Mouse (Mus musculus): ENCODE results near the gene Mr1.
A peak's percentile ranks its signal among the peaks of the same experiment; 100 is the strongest.

Mr1 gene

GRCm38 (mm10) chr1:155093971-155094707 lies 52.5 kb downstream of the Mr1 start:
- peak; percentile 55 to 68 for DNase-seq

- peak; percentile 62 to 75 for DNase-seq
These were observed 53.3 kb downstream of the Mr1 start for GRCm38 (mm10) chr1:155093145-155093791.

- peak; percentile 61 to 75 for DNase-seq
These were observed 54.5 kb downstream of the Mr1 start for GRCm38 (mm10) chr1:155091842-155092800.

GRCm38 (mm10) chr1:155091374-155091841 lies 55.2 kb downstream of the Mr1 start:
- DNase-seq: no peak

DNA sequence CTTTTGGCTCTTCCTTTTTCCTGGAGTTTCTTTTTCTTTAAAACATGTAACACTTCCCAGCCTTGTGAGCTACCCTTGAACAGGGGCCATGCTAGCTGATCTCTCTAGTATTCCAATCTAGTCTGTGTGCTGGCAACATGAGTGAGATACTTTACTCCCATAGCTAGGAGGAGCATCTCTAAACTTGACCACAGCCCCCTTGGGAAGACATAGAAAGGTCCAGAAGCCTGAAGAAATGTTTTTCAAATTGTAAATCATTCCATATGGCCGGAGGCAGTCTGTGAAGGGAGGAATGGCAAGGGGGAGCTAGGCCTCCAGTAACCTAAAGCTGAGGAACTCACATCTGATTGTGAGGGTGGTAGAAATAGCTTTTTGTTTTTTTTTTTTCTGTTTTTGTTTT lies 55.9 kb downstream of the Mr1 start:
- DNase-seq: no peak

DNA sequence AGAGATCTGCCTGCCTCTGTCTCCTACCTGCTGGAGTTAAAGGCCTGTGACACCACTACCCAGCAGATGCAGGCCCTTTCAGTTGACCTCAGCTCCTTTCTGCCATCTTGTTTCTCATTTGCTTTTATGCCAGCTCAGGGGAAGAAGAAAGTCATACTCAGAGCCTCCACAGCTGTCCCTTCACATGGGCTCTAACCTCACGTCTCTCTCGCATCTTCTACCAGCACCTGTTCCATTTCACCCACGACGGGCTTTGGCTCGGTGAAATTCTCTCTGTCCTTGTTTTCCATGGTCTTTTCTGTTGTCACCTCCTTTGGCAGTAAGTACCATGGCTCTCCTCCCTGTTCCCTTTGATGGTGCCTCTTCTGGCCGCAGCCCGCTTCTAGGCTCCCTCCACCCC lies 56.3 kb downstream of the Mr1 start:
- DNase-seq: no peak

- DNase-seq: no peak
These were observed 57.6 kb downstream of the Mr1 start for GRCm38 (mm10) chr1:155088847-155089603.

GRCm38 (mm10) chr1:155088046-155088445 lies 58.6 kb downstream of the Mr1 start:
- no peak for DNase-seq

DNA sequence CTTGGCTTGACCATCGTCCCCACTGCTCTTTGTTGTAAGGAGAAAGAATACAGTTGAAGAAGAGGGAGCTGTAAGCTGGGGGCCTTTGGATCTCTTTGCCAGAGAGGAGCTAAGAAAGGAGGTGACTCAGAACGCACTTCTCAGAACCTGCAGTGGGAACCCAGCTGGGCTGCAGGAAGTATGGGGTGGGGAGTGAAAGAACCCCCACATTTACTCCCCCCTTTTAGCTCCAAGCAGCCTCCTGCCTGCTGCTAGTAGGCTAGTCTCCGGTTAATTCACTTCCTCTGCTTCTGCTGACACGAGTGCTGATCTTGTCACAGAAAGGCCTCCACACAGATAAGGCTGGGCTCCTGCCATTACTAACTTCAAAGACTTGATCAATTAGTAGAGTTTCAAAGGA lies 59.7 kb downstream of the Mr1 start:
- no peak for DNase-seq

GRCm38 (mm10) chr1:155086416-155086815 lies 60.2 kb downstream of the Mr1 start:
- DNase-seq: peak; percentile 52 to 64

GRCm38 (mm10) chr1:155084839-155085238 lies 61.8 kb downstream of the Mr1 start:
- DNase-seq: peak; percentile 61 to 71

DNA sequence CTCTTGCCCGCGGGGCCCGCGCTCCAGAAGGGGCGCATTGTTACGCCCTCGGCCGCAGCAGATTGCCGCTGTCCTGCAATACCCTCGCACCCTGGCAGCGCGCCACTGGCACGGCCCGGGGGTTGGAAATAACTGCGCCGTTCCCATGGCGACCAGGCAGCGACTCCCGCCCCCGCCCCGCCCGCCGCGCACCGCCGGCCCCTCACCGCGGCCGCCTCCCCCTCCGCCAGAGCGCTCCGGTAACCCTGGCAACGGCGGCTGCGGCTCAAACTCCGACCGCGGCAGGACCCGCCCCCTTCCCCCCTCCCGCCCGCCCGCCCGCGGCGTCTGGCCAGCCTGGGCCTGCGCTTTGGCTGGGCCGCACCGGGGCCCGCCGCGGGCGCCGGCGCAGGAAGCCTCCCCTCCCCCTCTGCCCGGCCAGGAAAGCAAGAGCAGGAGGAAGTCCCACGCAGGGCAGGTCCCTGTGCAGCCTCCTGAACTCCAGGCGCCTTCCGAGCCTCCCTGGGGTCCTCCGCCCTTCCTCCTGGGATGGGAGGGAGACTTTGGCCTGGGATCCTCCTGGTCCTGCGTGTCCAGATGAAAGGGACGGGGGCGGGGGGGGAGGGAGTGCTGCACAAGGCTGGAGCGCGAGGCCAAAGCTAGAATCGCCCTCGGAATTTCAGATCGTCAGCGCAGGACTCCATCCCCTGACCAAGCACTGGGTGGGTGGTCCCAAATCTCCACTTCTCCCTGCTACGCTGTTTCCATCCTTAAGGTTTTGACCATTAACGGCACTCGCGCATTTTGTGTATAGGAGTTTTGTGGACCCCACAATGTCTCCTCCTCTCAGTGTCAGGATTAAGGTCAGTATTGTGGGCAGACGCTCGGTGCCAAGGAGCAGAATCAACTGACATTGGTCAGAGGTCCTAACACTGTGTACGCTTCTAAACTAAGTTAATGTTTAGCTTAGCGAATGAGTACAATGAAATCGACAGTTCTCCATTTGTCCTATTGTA lies 63.0 kb downstream of the Mr1 start:
- DNase-seq: peak; percentile 97 to 99

DNA sequence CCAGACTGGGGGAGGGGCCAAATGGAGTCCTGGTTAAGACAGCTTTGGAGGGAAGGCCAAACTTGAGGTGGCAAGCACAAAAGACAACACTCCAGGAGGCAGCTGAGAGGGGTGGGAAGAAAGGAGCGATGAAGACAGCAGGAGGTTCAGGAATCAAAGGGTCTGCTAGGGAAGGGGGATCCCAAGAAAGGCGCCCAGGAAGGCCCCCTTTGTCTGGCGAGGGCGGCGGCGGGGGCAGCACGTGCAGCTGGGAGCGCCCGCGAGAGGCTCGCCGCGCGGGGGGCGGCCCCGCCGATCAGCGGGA lies 63.7 kb downstream of the Mr1 start:
- peak; percentile 50 to 72 for DNase-seq

DNA sequence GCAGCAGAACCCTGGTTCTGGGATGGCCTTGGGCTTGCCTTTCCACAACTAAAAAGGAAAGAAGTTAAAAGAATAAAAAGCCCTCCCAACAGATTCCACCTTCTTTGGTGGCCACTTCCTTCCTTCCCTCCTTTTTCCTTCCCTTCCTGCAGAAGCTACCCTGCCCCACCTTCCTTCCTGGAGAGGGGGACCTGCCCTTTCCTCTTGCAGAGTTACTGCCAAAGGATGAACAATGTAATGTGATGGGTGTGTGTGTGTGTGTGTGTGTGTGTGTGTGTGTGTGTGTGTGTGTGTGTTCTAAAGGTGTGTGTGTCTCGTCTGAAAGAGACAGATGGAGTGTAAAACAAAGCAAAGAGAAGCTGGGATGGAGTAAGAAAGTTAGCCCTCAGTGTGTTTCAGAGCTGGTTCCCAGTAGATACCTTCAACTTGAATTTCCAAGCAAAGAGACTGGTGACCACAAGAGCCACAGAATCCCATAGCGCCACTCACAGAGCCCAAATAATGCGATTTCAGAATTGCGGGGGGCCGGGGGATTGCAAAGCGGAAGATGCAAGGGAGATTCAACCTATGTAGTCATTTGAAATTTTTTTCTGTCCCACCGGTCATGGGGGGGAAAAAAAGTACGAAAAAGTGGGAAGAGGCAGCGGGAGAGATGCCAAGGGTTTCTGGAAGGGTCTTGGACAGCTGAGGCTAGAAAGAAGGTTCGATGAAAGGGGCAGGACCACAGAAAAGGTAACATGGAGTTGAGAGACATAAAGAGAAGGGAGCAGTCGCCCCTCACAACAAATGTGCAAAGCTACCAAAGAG lies 64.3 kb downstream of the Mr1 start:
- DNase-seq: peak; percentile 58 to 66

- peak in 1 of 2 experiments; percentile 34 for DNase-seq
These were observed 68.9 kb downstream of the Mr1 start for GRCm38 (mm10) chr1:155077675-155078074.

All from kidney, postnatal 36 days (tissue).